Mouse (Mus musculus): ENCODE data around the gene Nkx2-4. TPM values are rescaled to one million over a fixed set of nuclear protein-coding genes. Genes with fewer than 3 reads are reported as not detected.

The Nkx2-4 gene
- polyA plus RNA-seq, 1 experiment from 2014 or later: not detected

- H3K36me3 ChIP-seq: peaks cover 56% of the 10 kb centered on the region
- H3K9me3 ChIP-seq: no peaks in the 10 kb centered on the region
- peaks cover 6% of the 10 kb centered on the region; the same call in 1 of the 2 replicates for H3K4me1 ChIP-seq (replicated peaks)
- no peaks in the 10 kb centered on the region for H3K27me3 ChIP-seq (ENCODE audit: insufficient read depth, poor library complexity, severe bottlenecking)
- WGBS: 95% methylated on average over 1 of the region's 1 CpGs
- no peak for DNase-seq (ENCODE audit: low spot score)
- no peak overlapping the region for H3K27ac ChIP-seq
- H3K4me3 ChIP-seq: no peak overlapping the region
Measured at GRCm38 (mm10) chr2:147067480-147068246, 17.6 kb downstream of the Nkx2-4 start.

GRCm38 (mm10) chr2:147053229-147053892, 31.9 kb downstream of the Nkx2-4 start:
- Histone ChIP-seq H3K4me3 (no peak overlapping the region), H3K36me3 (peaks cover 79% of the 10 kb centered on the region), H3K4me1 (replicated peaks) (no peaks in the 10 kb centered on the region), H3K27me3 (ENCODE audit: insufficient read depth, poor library complexity, severe bottlenecking) (no peaks in the 10 kb centered on the region), H3K27ac (no peak overlapping the region), H3K9me3 (no peaks in the 10 kb centered on the region)
- no peak for DNase-seq (ENCODE audit: low spot score)
- 86% methylated on average over 2 of the region's 2 CpGs for WGBS

GRCm38 (mm10) chr2:147047051-147047450, 38.2 kb downstream of the Nkx2-4 start:
- Histone ChIP-seq H3K36me3 (peaks cover 85% of the 10 kb centered on the region), H3K27me3 (ENCODE audit: insufficient read depth, poor library complexity, severe bottlenecking) (no peaks in the 10 kb centered on the region)
- DNase-seq (ENCODE audit: low spot score): no peak

GRCm38 (mm10) chr2:147035864-147036263, 49.4 kb downstream of the Nkx2-4 start:
- Histone ChIP-seq H3K27ac (no peak overlapping the region), H3K4me1 (replicated peaks) (no peaks in the 10 kb centered on the region), H3K9me3 (no peaks in the 10 kb centered on the region), H3K4me3 (no peak overlapping the region), H3K27me3 (ENCODE audit: insufficient read depth, poor library complexity, severe bottlenecking) (no peaks in the 10 kb centered on the region), H3K36me3 (peaks cover 76% of the 10 kb centered on the region)
- no peak for DNase-seq (ENCODE audit: low spot score)
- WGBS: 91% methylated on average over 2 of the region's 2 CpGs

More at GRCm38 (mm10) chr2:147047051-147047450, 38.2 kb downstream of the Nkx2-4 start:
- WGBS: 93% methylated on average over 3 of the region's 3 CpGs
- no peaks in the 10 kb centered on the region for H3K4me1 ChIP-seq (replicated peaks)
- no peak overlapping the region for H3K4me3 ChIP-seq
- no peak overlapping the region for H3K27ac ChIP-seq
- H3K9me3 ChIP-seq: no peaks in the 10 kb centered on the region

Other genes starting within 250 kb of the Nkx2-4 start
- gene Kiz, start 229.6 kb downstream of the Nkx2-4 start, polyA plus RNA-seq (2016; fragmentation: Nextera tagmentation; extraction: Ambion mirVana): 23.6 and 23.9 TPM in 2 replicates
- 65.7 and 81.2 TPM in 2 replicates for gene Xrn2, start 72.4 kb downstream of the Nkx2-4 start, polyA plus RNA-seq (2016; fragmentation: Nextera tagmentation; extraction: Ambion mirVana)
- gene Nkx2-2, start 108.8 kb upstream of the Nkx2-4 start, polyA plus RNA-seq (2016; fragmentation: Nextera tagmentation; extraction: Ambion mirVana): 3.2 and 5.0 TPM in 2 replicates